Mouse (Mus musculus): ENCODE data around the gene Sugct.
"Not testable (repeated sequence)": the region's sequence is repeated elsewhere in the genome, so short reads cannot be mapped to it uniquely, and the experiment has no call there.

Sugct gene

DNA sequence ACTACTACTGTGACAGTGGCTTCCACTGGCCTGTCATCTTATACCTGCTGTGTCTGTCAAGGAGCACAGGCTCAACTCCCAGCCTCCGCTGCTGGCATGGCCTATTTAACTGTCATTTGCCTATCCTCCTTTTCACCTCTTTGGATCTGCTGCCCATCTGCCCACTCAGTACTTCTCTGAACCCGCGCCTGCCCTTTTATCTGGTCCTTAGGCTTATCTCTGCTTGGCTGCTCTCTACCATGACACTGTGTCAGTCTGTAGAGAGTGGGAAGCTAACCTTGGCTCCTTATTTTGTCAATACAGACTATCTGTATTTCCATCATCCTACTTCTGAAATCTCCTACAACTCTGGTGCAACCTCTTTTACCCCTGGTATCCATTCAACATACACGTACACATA lies 793.9 kb downstream of the Sugct start:
- DNase-seq (ENCODE audit: low spot score in 2 of 2): no peak

DNA sequence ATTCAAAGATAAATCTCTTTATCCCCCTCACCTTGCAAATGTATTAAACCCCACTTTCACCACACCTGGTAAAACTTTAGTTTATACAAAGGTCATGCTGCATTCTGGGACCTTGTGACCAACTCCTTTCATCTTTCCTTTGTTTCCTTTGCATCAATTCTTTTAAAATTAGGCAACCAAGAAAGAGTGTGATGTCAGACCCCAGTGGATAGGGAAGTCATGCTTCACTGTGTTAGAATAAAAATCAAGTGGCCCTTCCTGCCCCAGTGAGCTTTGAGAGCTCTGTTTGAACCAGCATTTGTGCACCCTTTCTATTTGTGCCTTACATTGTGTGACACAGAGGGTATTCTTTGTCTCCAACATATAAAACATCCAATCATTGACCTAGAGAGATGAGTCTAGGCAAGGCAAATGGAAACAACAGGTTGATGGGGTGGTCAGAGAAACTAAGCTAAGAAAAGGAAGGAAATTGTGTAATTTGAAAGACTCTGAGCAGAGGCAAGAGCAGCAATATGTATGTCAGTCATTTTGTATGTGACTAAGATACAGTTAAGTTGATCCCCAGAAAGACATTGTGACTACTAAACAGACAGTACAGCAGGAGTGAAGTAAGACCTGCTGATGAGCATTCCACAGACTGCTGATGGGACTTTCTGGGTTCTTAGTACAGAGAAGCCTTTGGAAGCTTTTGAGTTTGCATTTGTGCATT lies 797.1 kb downstream of the Sugct start:
- DNase-seq (ENCODE audit: low spot score in 2 of 2): no peak

DNA sequence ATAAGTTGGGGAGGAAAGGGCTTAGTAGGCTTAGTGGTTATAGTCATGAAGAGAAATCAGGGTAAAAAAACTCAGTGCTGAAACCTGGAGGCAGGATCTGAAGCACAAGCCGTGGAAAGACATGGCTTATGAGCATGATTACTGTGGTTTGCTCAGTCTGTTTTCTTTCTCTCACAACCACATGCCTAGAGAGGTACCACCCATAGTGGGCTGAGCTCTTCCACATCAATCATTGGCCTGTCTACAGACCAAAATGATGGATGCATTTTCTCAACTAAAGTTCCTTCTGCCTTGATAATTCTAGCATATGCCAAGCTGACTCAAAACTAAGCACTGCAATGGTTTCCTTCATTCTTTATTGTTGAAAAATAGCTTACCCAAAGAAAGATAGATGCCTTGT lies 817.3 kb downstream of the Sugct start:
- DNase-seq (ENCODE audit: low spot score in 2 of 2): no peak

DNA sequence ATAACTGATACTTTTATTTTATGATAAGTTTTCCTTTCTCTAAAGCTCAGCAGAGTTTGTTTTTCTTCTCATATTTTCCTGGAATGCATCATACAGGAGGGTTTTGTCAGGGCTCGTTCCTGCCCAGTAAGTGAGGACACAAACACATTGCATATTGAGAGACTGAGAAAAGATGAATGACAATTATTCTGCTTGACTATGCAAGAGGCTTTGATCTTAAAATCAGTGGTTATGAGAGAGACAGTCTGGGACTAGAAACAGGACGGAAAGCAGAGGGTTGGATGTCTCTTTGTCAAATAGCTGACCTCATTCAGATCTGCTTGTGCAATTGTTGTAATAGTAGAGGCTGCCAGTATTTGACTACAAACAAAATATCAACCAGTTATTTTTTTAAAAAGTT lies 835.4 kb downstream of the Sugct start:
- DNase-seq (ENCODE audit: low spot score in 2 of 2): no peak

DNA sequence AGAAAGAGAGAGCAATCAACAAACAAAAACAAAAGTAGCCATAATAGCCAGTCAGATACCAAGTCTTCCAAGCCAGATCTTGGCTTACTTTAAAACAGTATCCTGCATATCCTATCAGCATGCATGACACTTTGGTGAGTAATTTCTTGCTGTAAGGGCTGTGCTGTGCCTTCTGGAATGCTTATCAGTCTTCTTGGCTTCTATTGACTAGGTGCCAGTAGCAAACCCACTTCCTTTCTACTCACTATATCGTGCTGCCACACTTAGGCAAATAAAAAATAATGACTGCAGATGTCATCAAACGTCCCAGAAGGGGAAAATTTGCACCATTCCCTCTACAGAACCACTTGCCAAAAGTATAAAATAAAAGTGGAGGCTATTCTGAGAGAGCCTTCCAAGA lies 848.1 kb downstream of the Sugct start:
- DNase-seq (ENCODE audit: low spot score in 2 of 2): no peak

DNA sequence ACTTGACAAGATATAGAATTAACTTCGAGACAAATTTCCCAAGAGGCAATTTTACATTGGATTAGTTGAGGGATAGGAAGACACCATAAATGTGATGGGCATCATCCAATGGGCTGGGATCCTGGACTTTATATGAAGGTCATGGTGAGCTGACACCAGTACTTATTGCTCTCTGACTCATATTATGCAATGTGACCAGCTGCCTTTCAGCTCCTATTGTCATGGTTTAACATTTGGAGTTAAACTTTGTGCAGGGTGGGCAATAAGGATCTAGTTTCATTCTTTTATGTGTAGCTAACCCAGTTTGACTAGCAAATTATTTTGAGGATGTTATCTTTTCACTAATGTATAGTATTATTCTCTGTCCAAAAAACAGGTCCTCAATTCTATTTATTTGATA lies 854.4 kb downstream of the Sugct start:
- no peak for DNase-seq (ENCODE audit: low spot score in 2 of 2)

DNA sequence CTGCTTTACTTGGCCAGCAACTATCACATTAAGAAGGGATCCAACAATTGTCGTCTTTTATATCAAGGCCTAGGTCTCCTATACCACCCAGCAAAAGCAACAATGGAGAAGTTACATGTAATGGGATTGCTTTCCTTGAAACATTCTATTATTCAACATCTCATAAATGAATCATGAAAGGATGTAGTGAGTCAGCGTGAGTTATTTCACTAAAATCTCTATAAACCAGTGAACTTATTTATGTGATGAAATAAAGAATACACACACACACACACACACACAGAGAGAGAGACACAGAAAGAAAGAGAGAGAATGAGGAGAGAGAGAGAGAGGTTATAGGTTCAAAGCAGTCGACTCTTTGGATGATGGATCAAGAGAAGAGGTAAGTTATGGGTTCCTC lies 856.9 kb downstream of the Sugct start:
- DNase-seq (ENCODE audit: low spot score in 2 of 2): no peak

DNA sequence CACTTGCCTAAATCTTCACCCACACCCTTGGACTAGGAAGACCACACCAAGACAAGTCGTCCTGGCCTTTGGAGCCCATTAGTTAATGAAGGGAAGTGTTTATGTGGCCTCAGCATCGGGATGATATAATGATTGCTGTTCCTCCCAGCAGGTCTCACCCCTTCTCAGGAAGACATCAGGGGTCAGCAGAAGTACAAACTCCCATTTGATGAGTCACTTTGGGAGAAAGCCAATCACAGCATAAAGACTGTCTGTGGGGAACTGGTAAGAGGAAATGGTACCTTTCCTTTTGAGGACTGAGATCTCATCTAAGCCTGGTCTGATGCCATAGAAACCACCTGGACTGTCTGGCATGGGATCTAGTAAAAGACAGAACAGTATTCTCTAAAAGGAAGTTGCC lies 860.2 kb downstream of the Sugct start:
- no peak for DNase-seq (ENCODE audit: low spot score in 2 of 2)

DNA sequence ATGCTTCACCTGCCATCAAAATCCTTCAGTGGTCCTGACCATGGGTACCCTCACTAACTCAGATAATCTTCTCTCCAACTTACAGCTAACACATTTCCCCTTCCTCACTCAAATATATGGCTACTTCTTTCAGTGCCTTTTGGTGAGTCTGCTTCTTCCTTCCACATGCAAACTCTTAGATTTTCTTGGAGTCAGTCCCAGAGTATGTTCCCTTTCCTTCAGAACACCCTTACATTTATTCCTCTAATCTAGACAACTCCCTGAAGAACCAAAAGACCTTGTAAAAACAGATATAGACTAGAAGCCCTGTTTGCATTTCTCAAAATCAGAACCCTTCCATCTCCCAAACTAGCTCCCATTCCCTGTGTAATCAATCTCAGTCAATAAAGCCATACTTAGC lies 862.3 kb downstream of the Sugct start:
- no peak for DNase-seq (ENCODE audit: low spot score in 2 of 2)

DNA sequence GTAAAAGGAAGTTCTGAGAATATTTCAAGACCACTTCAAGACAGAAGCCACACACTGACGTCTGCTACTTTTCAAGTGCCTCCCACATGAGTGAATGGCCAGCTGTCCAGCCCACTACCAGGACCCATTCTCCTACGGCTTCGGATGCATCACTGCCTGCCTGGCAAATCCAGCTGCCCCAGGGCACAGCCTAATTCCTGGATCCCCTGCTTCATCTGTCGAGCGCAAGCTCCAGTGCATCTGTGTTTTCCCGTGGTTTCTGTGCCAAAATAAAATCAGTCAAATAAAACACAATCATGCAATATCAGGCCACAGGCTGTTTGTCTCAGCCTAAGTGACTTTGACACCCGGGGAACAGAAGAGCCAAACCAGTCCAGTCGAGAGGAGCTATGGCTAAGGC lies 863.5 kb downstream of the Sugct start:
- DNase-seq (ENCODE audit: low spot score in 2 of 2): no peak

DNA sequence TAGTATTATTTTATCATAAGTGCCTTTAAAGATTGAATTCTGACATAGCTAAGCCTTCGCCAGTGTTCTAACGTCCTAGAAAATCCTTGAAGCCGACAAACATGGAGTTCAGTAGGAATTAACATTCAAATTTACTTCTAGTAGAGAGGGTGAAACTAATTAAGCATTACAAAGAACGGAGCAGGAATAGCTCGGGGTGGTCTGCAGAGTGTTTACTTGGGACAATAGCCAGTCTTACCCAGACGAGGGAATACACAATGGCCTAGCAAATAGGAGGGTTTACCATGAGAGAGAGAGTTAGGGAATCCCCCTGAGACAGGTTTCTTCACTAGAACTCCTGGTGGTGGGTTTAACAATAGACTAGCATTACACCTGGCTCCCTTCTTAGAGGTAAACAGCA lies 865.1 kb downstream of the Sugct start:
- DNase-seq (ENCODE audit: low spot score in 2 of 2): not testable (repeated sequence)

DNA sequence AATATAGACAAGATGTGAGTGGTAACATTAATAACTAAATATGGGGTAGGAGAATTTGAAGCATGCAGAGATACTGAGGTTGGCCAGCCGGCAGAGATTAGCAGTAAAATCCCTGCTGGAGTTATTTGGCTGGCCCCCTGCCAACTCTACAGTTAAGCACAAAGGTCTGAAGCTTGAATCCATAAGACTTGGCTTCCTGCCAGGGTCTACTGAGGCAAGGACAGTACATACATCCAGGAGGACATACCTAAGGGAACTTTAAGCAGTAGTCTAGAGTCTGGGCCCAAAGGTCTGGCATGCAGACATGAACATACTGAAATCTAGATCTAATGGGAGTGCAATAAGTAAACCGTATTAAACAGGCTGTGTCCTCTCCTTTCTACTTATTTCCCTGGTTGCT lies 865.8 kb downstream of the Sugct start:
- no peak for DNase-seq (ENCODE audit: low spot score in 2 of 2)

DNA sequence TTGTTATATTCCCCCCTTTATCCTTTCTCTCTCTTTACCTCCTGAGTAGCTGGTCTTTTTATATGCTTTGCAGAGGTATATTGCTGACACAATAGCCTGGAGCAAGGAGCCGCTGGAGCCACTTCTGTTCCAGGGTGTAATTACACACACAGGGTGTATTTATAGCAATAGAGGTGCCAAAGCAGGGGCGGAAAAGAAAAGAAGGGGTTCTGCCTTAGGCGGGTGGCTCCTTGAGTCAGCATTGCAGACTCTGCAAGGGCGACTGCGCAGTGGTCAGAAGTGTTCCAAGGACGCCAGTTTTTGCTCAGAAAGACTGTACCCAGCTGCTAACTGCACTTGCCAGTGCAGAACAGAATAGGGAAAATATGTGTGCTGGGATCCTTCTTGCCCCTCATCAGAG lies 869.7 kb downstream of the Sugct start:
- no peak for DNase-seq (ENCODE audit: low spot score in 2 of 2)

DNA sequence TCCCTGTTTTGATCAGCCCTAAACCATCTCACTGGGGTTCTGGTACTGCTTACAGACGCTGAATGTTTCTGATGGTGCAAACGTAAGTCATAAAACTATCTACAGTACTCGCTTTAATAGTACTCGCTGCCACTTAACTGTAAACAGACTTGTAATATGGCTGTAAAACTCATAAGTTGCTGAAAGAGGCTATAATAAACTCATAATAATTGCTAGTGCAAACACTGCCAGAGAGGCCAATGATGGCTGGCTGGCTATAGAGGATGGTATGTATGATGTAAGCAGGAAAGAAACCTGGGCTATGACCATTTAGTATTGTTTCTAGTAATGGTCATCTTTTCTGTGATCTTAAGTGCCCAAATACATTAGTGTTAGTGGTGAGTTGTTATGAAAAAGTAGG lies 873.6 kb downstream of the Sugct start:
- DNase-seq (ENCODE audit: low spot score in 2 of 2): no peak

DNA sequence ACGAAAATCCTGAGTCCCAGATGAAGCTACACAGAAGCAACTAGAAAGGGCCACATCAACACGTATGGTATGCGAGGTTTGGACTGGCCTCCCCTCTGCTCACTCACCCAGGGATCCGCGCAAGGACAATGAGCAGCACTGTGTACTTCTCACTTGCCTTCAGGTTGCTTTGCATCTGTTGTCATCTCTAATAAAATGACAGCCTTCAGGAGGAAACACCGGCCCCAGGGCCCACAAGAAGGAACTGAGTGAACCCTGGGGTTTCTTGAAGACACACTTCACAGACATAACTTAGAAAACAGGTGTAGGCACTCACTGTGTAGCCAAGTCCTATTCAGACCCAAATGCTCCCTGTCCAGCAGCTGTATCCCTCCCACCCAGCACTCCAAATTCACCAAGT lies 877.9 kb downstream of the Sugct start:
- DNase-seq (ENCODE audit: low spot score in 2 of 2): peak in 1 of 2 experiments; percentile 27

DNA sequence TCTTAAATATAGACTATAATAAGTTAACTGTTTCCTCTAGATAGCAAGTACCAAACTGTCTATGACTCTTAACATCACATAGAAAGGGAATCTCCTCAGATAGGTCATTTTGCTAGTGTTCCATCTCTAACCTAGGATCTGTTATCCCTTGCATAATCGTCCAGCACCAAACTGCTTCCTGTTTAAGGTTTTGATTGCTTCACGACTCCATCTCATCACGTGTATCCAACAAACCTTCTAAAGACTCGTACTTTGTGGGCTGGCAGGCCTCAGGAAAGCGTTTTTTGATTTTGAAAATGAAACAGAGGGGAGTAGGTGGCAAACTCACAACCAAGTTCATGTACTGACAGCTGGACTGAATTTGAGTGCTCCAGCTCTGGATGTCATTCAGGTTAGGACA lies 878.6 kb downstream of the Sugct start:
- DNase-seq (ENCODE audit: low spot score in 2 of 2): no peak

DNA sequence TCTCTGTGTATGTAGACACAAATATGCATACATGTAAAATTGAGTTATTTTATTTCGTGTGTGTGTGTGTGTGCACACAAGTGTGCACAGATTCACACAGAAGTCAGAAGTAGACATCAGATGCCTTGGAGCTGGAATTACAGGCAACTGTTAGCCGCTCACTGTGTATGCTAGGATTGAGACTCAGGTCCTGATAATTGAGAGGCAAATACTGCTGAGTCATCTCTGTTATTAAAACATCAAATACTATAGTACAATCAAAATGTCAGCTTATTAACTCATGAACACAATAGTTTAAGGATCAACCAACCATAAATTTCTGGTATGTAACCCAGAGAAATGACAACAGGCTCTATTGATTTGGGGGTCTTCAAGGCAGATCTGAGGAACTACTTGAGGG lies 883.1 kb downstream of the Sugct start:
- DNase-seq (ENCODE audit: low spot score in 2 of 2): no peak

Data from spleen, postnatal 10 days (tissue).